Mouse (Mus musculus) CH12.LX (cell line): Measurements from ENCODE around the gene Cblb.

Source experiments
- CTCF ChIP-seq, 2 experiments: IDR thresholded peaks in 1 of 2; conservative IDR thresholded peaks in 1 of 2; 2 replicates each; pipeline ENCODE4 v1.5.1; 2011 to 2012; ENCODE audit warnings: low read depth in 2 of 2, low read length in 2 of 2, improper control_type of control experiment in 1 of 2, inconsistent platforms in 1 of 2, mild to moderate bottlenecking in 1 of 2, moderate library complexity in 1 of 2
- EP300 ChIP-seq: IDR thresholded peaks from 2 replicates; pipeline ENCODE4 v1.6.1; 2011; ENCODE audit warnings: low read length, improper control_type of control experiment
- HCFC1 ChIP-seq: IDR thresholded peaks from 2 replicates; pipeline ENCODE4 v1.6.1; 2012; ENCODE audit warnings: low read depth, mild to moderate bottlenecking, inconsistent platforms, low read length, improper control_type of control experiment
- JUND ChIP-seq: conservative IDR thresholded peaks from 2 replicates; pipeline ENCODE4 v1.6.1; 2011; ENCODE audit warnings: low read depth, low read length, improper control_type of control experiment
- MXI1 ChIP-seq: IDR thresholded peaks from 2 replicates; pipeline ENCODE4 v1.6.1; 2011; ENCODE audit warnings: mild to moderate bottlenecking, low read depth, low read length, improper control_type of control experiment
- POLR2A ChIP-seq: IDR thresholded peaks from 2 replicates; pipeline ENCODE4 v1.6.1; 2011; ENCODE audit warnings: low read depth, mild to moderate bottlenecking, improper control_type of control experiment, low read length
- USF1 ChIP-seq: IDR thresholded peaks from 2 replicates; pipeline ENCODE4 v1.6.1; 2014; ENCODE audit warnings: low read depth, mild to moderate bottlenecking, inconsistent platforms, low read length, improper control_type of control experiment
- ZMIZ1 ChIP-seq: IDR thresholded peaks from 2 replicates; pipeline ENCODE4 v1.6.1; 2012; ENCODE audit warnings: low read depth, mild to moderate bottlenecking, inconsistent platforms, low read length, improper control_type of control experiment
- ZNF384 ChIP-seq: IDR thresholded peaks from 2 replicates; pipeline ENCODE4 v1.6.1; 2012; ENCODE audit warnings: low read depth, low read length, improper control_type of control experiment, inconsistent platforms

DNA sequence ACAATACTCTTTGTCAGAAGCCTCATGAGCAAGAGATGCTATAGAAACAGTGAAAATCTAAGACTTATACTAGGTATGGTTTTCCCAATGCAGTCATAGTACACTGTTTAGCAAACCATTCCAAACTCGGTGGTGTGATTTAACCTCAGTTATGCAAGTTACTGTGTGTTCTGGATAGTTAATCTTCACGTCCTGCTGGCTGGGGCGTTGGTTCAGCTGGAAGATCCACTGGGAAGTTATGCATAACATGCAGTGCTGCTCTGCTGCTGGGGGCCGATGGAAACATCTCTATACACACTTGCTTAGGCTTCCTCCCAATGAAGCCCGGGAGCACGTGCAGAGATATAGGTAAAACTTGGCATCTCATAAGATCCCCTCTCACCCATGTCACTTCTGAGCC lies 69.4 kb downstream of the Cblb start:
- TF ChIP-seq CTCF (conservative IDR thresholded peaks at IDR 0.05 in 1 of 2, IDR thresholded peaks at IDR 0.05 in 1 of 2; ENCODE audit: low read depth in 2 of 2, low read length in 2 of 2): no peak
- TF ChIP-seq HCFC1: no peak
- TF ChIP-seq POLR2A: no peak
- no peak for TF ChIP-seq EP300
- no peak for TF ChIP-seq MXI1
- TF ChIP-seq ZNF384: no peak
- TF ChIP-seq USF1: no peak
- no peak for TF ChIP-seq ZMIZ1
- no peak for TF ChIP-seq JUND
